Mouse (Mus musculus): Measurements from ENCODE around the gene Serpina3j. TPM values are rescaled to one million over a fixed set of nuclear protein-coding genes. Genes with fewer than 3 reads are reported as not detected.

Gene Serpina3j
- total RNA-seq, 2 experiments from 2014 or later = not detected

Other genes with a start within 250 kb of the Serpina3j start
- not detected for gene Serpina5, start 213.4 kb upstream of the Serpina3j start, total RNA-seq (2021)
- gene Serpina3a, start 201.8 kb upstream of the Serpina3j start, total RNA-seq (2021) = not detected
- gene Serpina3b, start 186.6 kb upstream of the Serpina3j start, total RNA-seq (2021) = not detected
- gene Serpina3c, start 160.7 kb upstream of the Serpina3j start, total RNA-seq (2021) = 1 to 10 TPM; 1.6 to 1.8 TPM
- not detected for gene Serpina3f, start 100.0 kb upstream of the Serpina3j start, total RNA-seq (2021)
- gene Serpina3g, start 78.3 kb upstream of the Serpina3j start, total RNA-seq (2021) = under 1 TPM; 0.20 to 0.91 TPM
- gene Serpina3i, start 51.4 kb upstream of the Serpina3j start, total RNA-seq (2021) = under 1 TPM in 1 of 2 experiments, not detected in 1; 0.31 TPM
- gene Serpina3k, start 23.9 kb downstream of the Serpina3j start, total RNA-seq (2021) = 1 to 10 TPM in 1 of 2 experiments, under 1 TPM in 1; 0.42 to 1.6 TPM
- gene Serpina3m, start 23.9 kb downstream of the Serpina3j start, total RNA-seq (2021) = under 1 TPM; 0.17 to 0.93 TPM
- gene Serpina3n, start 92.2 kb downstream of the Serpina3j start, total RNA-seq (2021) = 1 to 10 TPM; 1.3 to 1.8 TPM
- 1 to 10 TPM in 1 of 2 experiments, under 1 TPM in 1; 0.41 to 1.3 TPM for gene Gsc, start 158.8 kb downstream of the Serpina3j start, total RNA-seq (2021)